Mouse (Mus musculus): ENCODE measurements at regions not wholly inside any gene's neighbourhood (a gene's known extent, or its start where the extent isn't known, plus 50 kb on each side); places are given as distances from the start of the nearest gene placed in this dataset.

DNA sequence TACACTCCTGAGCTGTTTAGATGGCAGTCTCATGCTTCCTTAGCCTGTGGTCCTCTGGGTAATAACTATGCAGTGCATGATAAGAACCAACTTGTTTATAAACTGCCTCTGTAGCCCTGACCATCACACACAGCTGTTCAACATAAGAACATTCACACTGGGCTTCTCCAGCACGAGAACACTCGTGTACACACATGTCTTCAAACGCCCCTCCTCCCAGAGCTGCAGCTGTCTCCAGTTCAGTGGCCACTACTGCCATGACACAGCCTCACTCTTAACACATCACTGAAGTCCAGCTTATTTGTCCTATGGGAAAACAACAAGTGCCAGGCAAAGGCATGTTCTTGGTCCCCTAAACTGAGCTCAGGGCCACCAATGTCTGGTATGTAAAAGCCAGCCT is 152.9 kb downstream of the Hlx start:
- Histone ChIP-seq H3K4me1 (ENCODE audit: control insufficient read depth, insufficient read depth, low read length) (no peaks in the 10 kb centered on the region), H3K27ac (ENCODE audit: insufficient read depth, low read length) (no peak overlapping the region), H3K4me3 (ENCODE audit: insufficient read depth, low read length) (no peak overlapping the region)
- TF ChIP-seq CTCF (IDR thresholded peaks at IDR 0.05; ENCODE audit: extremely low read depth, insufficient read depth, low read length) (no peak), POLR2A (IDR thresholded peaks at IDR 0.05; ENCODE audit: extremely low read depth, insufficient read depth, low read length) (no peak)

- no peak overlapping the region for H3K4me3 ChIP-seq (ENCODE audit: insufficient read depth, low read length)
- no peak overlapping the region for H3K27ac ChIP-seq (ENCODE audit: insufficient read depth, low read length)
- TF ChIP-seq POLR2A (IDR thresholded peaks at IDR 0.05; ENCODE audit: extremely low read depth, insufficient read depth, low read length) = no peak
- no peak for TF ChIP-seq CTCF (IDR thresholded peaks at IDR 0.05; ENCODE audit: extremely low read depth, insufficient read depth, low read length)
- H3K4me1 ChIP-seq (ENCODE audit: control insufficient read depth, insufficient read depth, low read length) = no peaks in the 10 kb centered on the region
These were observed 155.9 kb downstream of the Hlx start for GRCm38 (mm10) chr1:184576527-184576926.

DNA sequence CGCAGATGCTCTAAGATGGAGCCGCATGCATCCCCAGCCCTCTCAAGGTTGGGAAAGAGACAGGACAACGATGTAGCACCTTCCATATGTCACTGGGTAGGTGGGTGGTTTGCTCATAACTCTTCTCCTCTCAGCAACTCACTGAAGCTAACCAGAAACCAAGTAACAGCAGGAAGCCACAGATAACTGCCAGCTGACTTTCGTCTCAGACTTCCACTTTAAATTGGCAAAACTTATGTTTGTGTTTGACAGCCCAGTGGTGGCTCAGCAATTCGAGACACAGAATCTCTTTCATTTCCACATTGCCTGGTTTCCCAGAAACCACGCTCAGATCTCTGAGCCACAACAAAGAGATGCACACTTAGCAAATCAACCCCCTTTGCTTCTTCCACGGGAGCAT is 159.1 kb downstream of the Hlx start:
- no peak overlapping the region for H3K27ac ChIP-seq (ENCODE audit: insufficient read depth, low read length)
- TF ChIP-seq CTCF (IDR thresholded peaks at IDR 0.05; ENCODE audit: extremely low read depth, insufficient read depth, low read length) (no peak), POLR2A (IDR thresholded peaks at IDR 0.05; ENCODE audit: extremely low read depth, insufficient read depth, low read length) (no peak)
- no peaks in the 10 kb centered on the region for H3K4me1 ChIP-seq (ENCODE audit: control insufficient read depth, insufficient read depth, low read length)
- H3K4me3 ChIP-seq (ENCODE audit: insufficient read depth, low read length) = no peak overlapping the region

DNA sequence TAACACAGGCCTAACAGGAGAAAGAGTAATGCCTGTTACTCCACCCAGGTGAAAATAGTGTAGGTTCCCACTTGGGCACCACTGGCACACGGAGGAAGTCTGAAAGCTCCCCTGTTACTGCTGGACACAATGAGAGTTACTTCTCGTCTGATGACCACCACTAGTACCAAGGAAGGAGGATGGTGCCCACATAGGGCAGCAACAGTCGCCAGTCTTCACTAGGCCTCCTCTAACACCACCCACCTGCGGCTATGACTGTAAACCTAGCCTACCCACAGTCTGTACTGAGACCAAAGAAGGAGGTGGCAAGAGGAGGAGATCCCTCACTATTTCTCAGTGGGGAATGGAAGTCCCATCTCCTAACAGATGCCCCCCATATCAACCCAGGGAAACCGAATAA is 161.7 kb downstream of the Hlx start:
- H3K27ac ChIP-seq (ENCODE audit: insufficient read depth, low read length) = no peak overlapping the region
- no peak for TF ChIP-seq CTCF (IDR thresholded peaks at IDR 0.05; ENCODE audit: extremely low read depth, insufficient read depth, low read length)
- TF ChIP-seq POLR2A (IDR thresholded peaks at IDR 0.05; ENCODE audit: extremely low read depth, insufficient read depth, low read length) = no peak
- no peaks in the 10 kb centered on the region for H3K4me1 ChIP-seq (ENCODE audit: control insufficient read depth, insufficient read depth, low read length)
- H3K4me3 ChIP-seq (ENCODE audit: insufficient read depth, low read length) = no peak overlapping the region

DNA sequence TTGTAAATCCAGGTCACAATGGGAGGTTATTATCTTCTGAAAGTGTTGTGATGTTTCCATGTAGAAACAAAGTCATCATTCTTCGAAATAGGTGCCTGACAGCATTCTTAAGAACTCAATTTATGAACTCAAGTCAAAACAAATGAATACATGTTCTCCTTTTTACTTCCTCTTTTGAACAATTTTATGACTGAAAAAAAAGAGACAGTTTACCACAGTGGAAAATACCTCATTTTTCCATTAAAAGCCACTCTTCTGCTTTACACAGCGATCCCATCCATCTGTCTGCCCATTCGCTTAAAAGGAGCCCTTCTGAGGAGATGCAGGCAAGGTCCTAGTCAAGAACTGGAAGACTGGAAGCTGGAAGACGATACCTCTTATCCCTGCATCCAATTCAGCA is 169.5 kb downstream of the Hlx start:
- Histone ChIP-seq H3K27ac (ENCODE audit: insufficient read depth, low read length) (no peak overlapping the region), H3K4me3 (ENCODE audit: insufficient read depth, low read length) (no peak overlapping the region), H3K4me1 (ENCODE audit: control insufficient read depth, insufficient read depth, low read length) (no peaks in the 10 kb centered on the region)
- TF ChIP-seq POLR2A (IDR thresholded peaks at IDR 0.05; ENCODE audit: extremely low read depth, insufficient read depth, low read length) = no peak
- no peak for TF ChIP-seq CTCF (IDR thresholded peaks at IDR 0.05; ENCODE audit: extremely low read depth, insufficient read depth, low read length)

DNA sequence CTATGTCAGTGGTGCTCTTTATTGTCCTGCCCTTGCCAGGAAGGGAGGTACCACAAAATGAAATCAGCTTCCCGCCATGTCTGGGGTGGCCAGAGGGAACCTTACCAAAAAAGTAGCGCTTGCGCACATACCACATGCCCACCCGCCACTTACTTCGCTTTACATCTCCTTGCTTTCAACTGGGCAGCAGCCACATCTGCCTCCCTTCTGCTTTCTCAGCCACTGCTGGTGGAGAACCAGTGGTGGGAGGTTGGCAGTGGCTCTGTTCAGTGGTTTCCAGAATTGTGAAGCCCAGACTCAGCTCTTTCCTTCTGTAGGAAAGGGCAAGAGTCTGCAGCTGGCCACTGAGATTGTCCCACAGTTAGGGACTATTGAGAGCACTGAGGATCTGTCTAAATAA is 170.2 kb downstream of the Hlx start:
- no peaks in the 10 kb centered on the region for H3K4me1 ChIP-seq (ENCODE audit: control insufficient read depth, insufficient read depth, low read length)
- TF ChIP-seq CTCF (IDR thresholded peaks at IDR 0.05; ENCODE audit: extremely low read depth, insufficient read depth, low read length) (no peak), POLR2A (IDR thresholded peaks at IDR 0.05; ENCODE audit: extremely low read depth, insufficient read depth, low read length) (no peak)
- no peak overlapping the region for H3K27ac ChIP-seq (ENCODE audit: insufficient read depth, low read length)
- no peak overlapping the region for H3K4me3 ChIP-seq (ENCODE audit: insufficient read depth, low read length)

GRCm38 (mm10) chr1:184559543-184559942 is 172.9 kb downstream of the Hlx start:
- TF ChIP-seq CTCF (IDR thresholded peaks at IDR 0.05; ENCODE audit: extremely low read depth, insufficient read depth, low read length) = no peak

DNA sequence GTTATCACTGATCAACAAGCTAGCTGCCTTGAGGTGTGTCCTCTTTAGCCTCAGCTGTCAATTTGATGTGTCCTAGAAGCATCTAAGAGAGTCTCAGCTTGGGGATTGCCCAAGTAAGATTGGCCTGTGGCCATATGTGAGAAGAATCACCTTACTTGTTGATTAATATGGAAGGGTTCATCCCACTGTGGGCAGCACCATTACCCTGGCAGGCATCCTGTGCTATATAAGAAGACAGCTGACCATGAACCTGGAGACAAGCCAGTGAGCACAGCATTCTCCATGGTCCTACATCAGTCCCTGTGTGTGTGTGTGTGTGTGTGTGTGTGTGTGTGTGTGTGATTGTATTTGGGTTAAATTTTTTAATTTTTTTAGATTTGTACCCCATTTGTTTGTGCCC is 178.6 kb downstream of the Hlx start:
- Histone ChIP-seq H3K27ac (ENCODE audit: insufficient read depth, low read length) (no peak overlapping the region), H3K4me1 (ENCODE audit: control insufficient read depth, insufficient read depth, low read length) (no peaks in the 10 kb centered on the region), H3K4me3 (ENCODE audit: insufficient read depth, low read length) (no peak overlapping the region)
- no peak for TF ChIP-seq POLR2A (IDR thresholded peaks at IDR 0.05; ENCODE audit: extremely low read depth, insufficient read depth, low read length)
- TF ChIP-seq CTCF (IDR thresholded peaks at IDR 0.05; ENCODE audit: extremely low read depth, insufficient read depth, low read length) = no peak

More at GRCm38 (mm10) chr1:184559543-184559942, 172.9 kb downstream of the Hlx start:
- H3K4me1 ChIP-seq (ENCODE audit: control insufficient read depth, insufficient read depth, low read length) = no peaks in the 10 kb centered on the region
- no peak overlapping the region for H3K4me3 ChIP-seq (ENCODE audit: insufficient read depth, low read length)
- H3K27ac ChIP-seq (ENCODE audit: insufficient read depth, low read length) = no peak overlapping the region

- TF ChIP-seq POLR2A (IDR thresholded peaks at IDR 0.05; ENCODE audit: extremely low read depth, insufficient read depth, low read length) (no peak), CTCF (IDR thresholded peaks at IDR 0.05; ENCODE audit: extremely low read depth, insufficient read depth, low read length) (no peak)
- no peak overlapping the region for H3K4me3 ChIP-seq (ENCODE audit: insufficient read depth, low read length)
- H3K4me1 ChIP-seq (ENCODE audit: control insufficient read depth, insufficient read depth, low read length) = no peaks in the 10 kb centered on the region
- H3K27ac ChIP-seq (ENCODE audit: insufficient read depth, low read length) = no peak overlapping the region
These were observed 181.9 kb downstream of the Hlx start for GRCm38 (mm10) chr1:184550491-184550890.

- TF ChIP-seq CTCF (IDR thresholded peaks at IDR 0.05; ENCODE audit: extremely low read depth, insufficient read depth, low read length) = no peak
- TF ChIP-seq POLR2A (IDR thresholded peaks at IDR 0.05; ENCODE audit: extremely low read depth, insufficient read depth, low read length) = no peak
- H3K27ac ChIP-seq (ENCODE audit: insufficient read depth, low read length) = no peak overlapping the region
- H3K4me1 ChIP-seq (ENCODE audit: control insufficient read depth, insufficient read depth, low read length) = no peaks in the 10 kb centered on the region
- no peak overlapping the region for H3K4me3 ChIP-seq (ENCODE audit: insufficient read depth, low read length)
These were observed 184.7 kb downstream of the Hlx start for GRCm38 (mm10) chr1:184547650-184548235.

All from cortical plate, adult 2 months (tissue).